Mouse (Mus musculus) stomach, postnatal 0 days (tissue): ENCODE measurements around the gene Hspbp1.

ENCODE experiments used
- CTCF ChIP-seq: IDR thresholded peaks from 2 replicates; pipeline ENCODE4 v1.5.1; 2016; ENCODE audit warnings: antibody characterized with exemption, low read depth, mild to moderate bottlenecking, moderate library complexity
- EP300 ChIP-seq: optimal IDR thresholded peaks from 2 replicates; pipeline ENCODE3; 2016; ENCODE audit warnings: antibody characterized with exemption

- TF ChIP-seq CTCF (no peak), EP300 (no peak)
Observed at GRCm38 (mm10) chr7:4647992-4648391, 36.9 kb downstream of the Hspbp1 start.
